Mouse (Mus musculus): Measurements from ENCODE around the gene Olfr1008. TPM values are rescaled to one million over a fixed set of nuclear protein-coding genes. Genes with fewer than 3 reads are reported as not detected.
"Not testable (repeated sequence)": the region's sequence is repeated elsewhere in the genome, so short reads cannot be mapped to it uniquely, and the experiment has no call there.

Gene Olfr1008
- not detected in 2 replicates for polyA plus RNA-seq (2012)

GRCm38 (mm10) chr2:85689131-85689530 is at the start of gene Olfr1008:
Gene Olfr1008, plus strand, starts transcription at chr2:85689431.
- no peak for TF ChIP-seq GATA1 (IDR thresholded peaks at IDR 0.05; ENCODE audit: low read length)

GRCm38 (mm10) chr2:85650604-85651003 is 38.6 kb upstream of the Olfr1008 start, which contains the start of gene Olfr1002:
Gene Olfr1002, minus strand, starts transcription at chr2:85650704.
- no peak for TF ChIP-seq GATA1 (IDR thresholded peaks at IDR 0.05; ENCODE audit: low read length)

- not testable (repeated sequence) for TF ChIP-seq GATA1 (IDR thresholded peaks at IDR 0.05; ENCODE audit: low read length)
Measured at GRCm38 (mm10) chr2:85664355-85664754, 24.9 kb upstream of the Olfr1008 start, which contains the start of gene Olfr154. Gene Olfr154, minus strand, starts transcription at chr2:85664455.

- TF ChIP-seq GATA1 (IDR thresholded peaks at IDR 0.05; ENCODE audit: low read length) = no peak
Measured at GRCm38 (mm10) chr2:85678667-85679066, 10.6 kb upstream of the Olfr1008 start, which contains the start of gene Olfr1006. Gene Olfr1006, minus strand, starts transcription at chr2:85678767.

GRCm38 (mm10) chr2:85711159-85711558 is 21.9 kb downstream of the Olfr1008 start:
- no peak for TF ChIP-seq GATA1 (IDR thresholded peaks at IDR 0.05; ENCODE audit: low read length)

DNA sequence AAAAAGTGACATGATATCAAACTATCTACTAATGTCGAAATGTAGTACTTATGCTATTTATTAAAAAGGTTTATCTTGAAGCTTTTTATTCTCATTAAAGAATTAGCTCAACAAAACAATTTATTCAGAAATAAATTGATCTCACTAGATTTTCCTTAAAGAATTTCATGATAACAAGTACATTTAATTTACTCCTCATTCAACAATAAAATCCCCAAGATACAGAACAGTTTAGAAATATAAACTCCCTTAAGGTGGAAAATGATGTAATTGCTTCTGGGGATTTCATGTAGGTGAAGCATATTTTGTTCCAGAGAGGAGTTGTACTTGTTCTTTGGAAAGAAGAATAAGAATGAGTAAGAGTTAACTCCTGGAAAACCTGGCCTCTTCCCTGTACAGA is 25.9 kb downstream of the Olfr1008 start, which contains the start of gene Olfr1009:
Olfr1009 (plus strand) TSS at position 301 of the 400 bp plus-strand sequence.
- TF ChIP-seq GATA1 (IDR thresholded peaks at IDR 0.05; ENCODE audit: low read length) = no peak

- no peak for TF ChIP-seq GATA1 (IDR thresholded peaks at IDR 0.05; ENCODE audit: low read length)
Measured at GRCm38 (mm10) chr2:85725793-85726192, 36.6 kb downstream of the Olfr1008 start.

Other genes starting within 250 kb of the Olfr1008 start
- not detected in 2 replicates for gene Olfr995, start 245.8 kb upstream of the Olfr1008 start, polyA plus RNA-seq (2012)
- not detected in 2 replicates for gene 4833423E24Rik, start 170.4 kb upstream of the Olfr1008 start, polyA plus RNA-seq (2012)
- not detected in 2 replicates for gene Olfr996, start 110.2 kb upstream of the Olfr1008 start, polyA plus RNA-seq (2012)
- gene Olfr998, start 100.5 kb upstream of the Olfr1008 start, polyA plus RNA-seq (2012) = not detected in 2 replicates
- gene Olfr1000, start 77.5 kb upstream of the Olfr1008 start, polyA plus RNA-seq (2012) = not detected in 2 replicates
- gene Olfr1002, start 38.7 kb upstream of the Olfr1008 start, polyA plus RNA-seq (2012) = not detected in 2 replicates
- not detected in 2 replicates for gene Olfr154, start 25.0 kb upstream of the Olfr1008 start, polyA plus RNA-seq (2012)
- not detected in 2 replicates for gene Olfr1006, start 10.7 kb upstream of the Olfr1008 start, polyA plus RNA-seq (2012)
- not detected in 2 replicates for gene Olfr1009, start 26.0 kb downstream of the Olfr1008 start, polyA plus RNA-seq (2012)
- not detected in 2 replicates for gene Olfr1012, start 73.3 kb downstream of the Olfr1008 start, polyA plus RNA-seq (2012)
- not detected in 2 replicates for gene Olfr1013, start 77.7 kb downstream of the Olfr1008 start, polyA plus RNA-seq (2012)
- gene Olfr1014, start 83.3 kb downstream of the Olfr1008 start, polyA plus RNA-seq (2012) = not detected in 2 replicates
- gene Olfr1015, start 92.6 kb downstream of the Olfr1008 start, polyA plus RNA-seq (2012) = not detected in 2 replicates
- not detected in 2 replicates for gene Olfr1016, start 113.1 kb downstream of the Olfr1008 start, polyA plus RNA-seq (2012)
- gene Olfr1018, start 129.0 kb downstream of the Olfr1008 start, polyA plus RNA-seq (2012) = not detected in 2 replicates
- not detected in 2 replicates for gene Olfr1019, start 156.1 kb downstream of the Olfr1008 start, polyA plus RNA-seq (2012)
- gene Olfr1020, start 157.6 kb downstream of the Olfr1008 start, polyA plus RNA-seq (2012) = not detected in 2 replicates
- not detected in 2 replicates for gene Olfr1022, start 179.2 kb downstream of the Olfr1008 start, polyA plus RNA-seq (2012)
- not detected in 2 replicates for gene Olfr1023, start 196.2 kb downstream of the Olfr1008 start, polyA plus RNA-seq (2012)
- not detected in 2 replicates for gene Olfr1024, start 215.6 kb downstream of the Olfr1008 start, polyA plus RNA-seq (2012)
- gene Olfr1025-ps1, start 225.8 kb downstream of the Olfr1008 start, polyA plus RNA-seq (2012) = not detected in 2 replicates
- not detected in 2 replicates for gene Olfr1026, start 232.1 kb downstream of the Olfr1008 start, polyA plus RNA-seq (2012)

Data from G1E-ER4 (cell line).